In the genomic region with DNA sequence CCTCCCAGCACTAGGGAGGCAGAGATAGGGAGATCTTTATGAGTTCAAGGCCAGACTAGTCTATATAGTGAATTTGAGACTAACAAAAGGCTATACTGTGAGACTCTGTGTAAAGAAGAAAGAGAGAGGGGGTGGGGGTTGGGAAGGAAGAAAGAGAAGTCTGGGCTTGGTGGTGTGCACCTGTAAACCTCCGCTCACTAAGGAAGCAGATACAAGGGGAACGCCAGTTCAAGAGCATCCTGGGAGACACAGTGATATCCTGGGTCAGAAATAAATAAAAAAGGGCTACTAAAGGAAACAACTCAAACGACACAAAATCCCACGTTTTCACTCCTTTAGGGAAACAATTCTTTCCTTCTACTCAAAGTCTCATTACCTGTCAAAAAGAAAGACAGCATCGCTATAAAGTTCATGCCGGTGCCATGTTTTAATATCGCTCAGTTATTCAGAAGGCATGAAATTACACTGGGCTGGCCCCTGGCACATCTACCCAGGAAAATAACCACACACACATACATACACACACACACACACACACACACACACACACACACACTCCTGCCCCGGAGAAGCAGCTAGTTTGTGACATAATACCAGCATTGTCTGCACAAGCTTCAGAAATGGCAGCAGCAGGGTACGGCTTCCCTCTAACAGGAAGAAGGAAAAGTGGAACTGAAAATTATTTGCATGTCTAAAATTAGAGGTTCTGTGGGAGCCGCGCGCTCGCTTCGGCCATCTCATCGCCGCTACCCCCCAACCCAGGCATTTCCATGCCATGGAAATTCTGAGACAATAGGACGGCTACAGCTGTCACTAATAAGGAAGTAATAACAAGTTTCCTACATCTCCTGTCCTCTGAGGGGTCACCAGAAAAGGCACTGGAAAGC, we compare ENCODE assay signal across 8 mouse cellular contexts. TPM values are rescaled to one million over a fixed set of nuclear protein-coding genes. Genes with fewer than 3 reads are reported as not detected.
A peak's percentile ranks its signal among the peaks of the same experiment; 100 is the strongest.
DNase-seq lines count a peak whose midpoint lies in the region; ATAC-seq lines count a peak whose summit lies in the region.
"Had no signal": no experiment of that assay in that cellular context is flagged by ENCODE, and none has a peak within 500 bp of the region (broad histone marks: within the 10 kb centered on the region; RNA-seq: fewer than 3 reads in every experiment).

No protein-coding gene starts in this region.

- H3K36me3 ChIP-seq in midbrain, embryonic 14.5 days (ENCODE audit: control insufficient read depth, insufficient read depth, low read length): no peaks in the 10 kb centered on the region
- no peaks in the 10 kb centered on the region for H3K36me3 ChIP-seq in midbrain, embryonic 10.5 days
- H3K36me3 ChIP-seq in embryonic facial prominence, embryonic 12.5 days: no peaks in the 10 kb centered on the region
- no peaks in the 10 kb centered on the region for H3K36me3 ChIP-seq in hindbrain, embryonic 16.5 days (ENCODE audit: control insufficient read depth, insufficient read depth, low read length)
- H3K36me3 ChIP-seq: limb, embryonic 12.5 days had no signal

- H3K4me3 ChIP-seq in midbrain, embryonic 14.5 days (replicated peaks; ENCODE audit: low read depth, low read length): no peak overlapping the region
- no peak overlapping the region for H3K4me3 ChIP-seq in midbrain, embryonic 10.5 days
- no peak overlapping the region for H3K4me3 ChIP-seq in embryonic facial prominence, embryonic 12.5 days
- no peak overlapping the region for H3K4me3 ChIP-seq in hindbrain, embryonic 16.5 days (ENCODE audit: low read length)
- H3K4me3 ChIP-seq: limb, embryonic 12.5 days had no signal

- H3K4me1 ChIP-seq in midbrain, embryonic 14.5 days (ENCODE audit: control insufficient read depth, insufficient read depth, low read length): no peaks in the 10 kb centered on the region
- H3K4me1 ChIP-seq in midbrain, embryonic 10.5 days: peaks cover 9% of the 10 kb centered on the region; the same call in 1 of the 2 replicates
- H3K4me1 ChIP-seq in embryonic facial prominence, embryonic 12.5 days: peaks cover 14% of the 10 kb centered on the region; the same call in 1 of the 2 replicates
- H3K4me1 ChIP-seq in hindbrain, embryonic 16.5 days (ENCODE audit: control insufficient read depth, insufficient read depth, low read depth, low read length): peaks cover 16% of the 10 kb centered on the region

- no peaks in the 10 kb centered on the region for H3K27me3 ChIP-seq in midbrain, embryonic 14.5 days (ENCODE audit: control insufficient read depth, insufficient read depth, low read length)
- no peaks in the 10 kb centered on the region; the same call in 1 of the 2 replicates for H3K27me3 ChIP-seq in midbrain, embryonic 10.5 days (ENCODE audit: low read depth, poor library complexity, severe bottlenecking)
- H3K27me3 ChIP-seq in embryonic facial prominence, embryonic 12.5 days: no peaks in the 10 kb centered on the region
- no peaks in the 10 kb centered on the region for H3K27me3 ChIP-seq in hindbrain, embryonic 16.5 days (replicated peaks; ENCODE audit: control insufficient read depth, insufficient read depth, low read length)

- DNase-seq in midbrain, embryonic 14.5 days: no peak
- DNase-seq in midbrain, embryonic 10.5 days (ENCODE audit: low spot score): no peak
- DNase-seq in gastrocnemius, adult 8-10 months (ENCODE audit: low spot score in 2 of 2): no peak
- no peak for DNase-seq in retina, embryonic 14.5 days (ENCODE audit: low spot score)

- H3K27ac ChIP-seq in midbrain, embryonic 14.5 days (replicated peaks; ENCODE audit: low read depth, low read length): no peak overlapping the region
- no peak overlapping the region for H3K27ac ChIP-seq in midbrain, embryonic 10.5 days (replicated peaks)
- H3K27ac ChIP-seq in embryonic facial prominence, embryonic 12.5 days: no peak overlapping the region
- no peak overlapping the region for H3K27ac ChIP-seq in hindbrain, embryonic 16.5 days (ENCODE audit: low read depth, low read length)
- H3K27ac ChIP-seq: limb, embryonic 12.5 days had no signal

- no peak overlapping the region for H3K9ac ChIP-seq in midbrain, embryonic 14.5 days (replicated peaks; ENCODE audit: low read length)
- no peak overlapping the region for H3K9ac ChIP-seq in embryonic facial prominence, embryonic 12.5 days
- no peak overlapping the region for H3K9ac ChIP-seq in hindbrain, embryonic 16.5 days (ENCODE audit: low read depth, low read length)
- H3K9ac ChIP-seq: limb, embryonic 12.5 days had no signal

- no peaks in the 10 kb centered on the region for H3K9me3 ChIP-seq in midbrain, embryonic 14.5 days (ENCODE audit: control insufficient read depth, low read length)
- H3K9me3 ChIP-seq in midbrain, embryonic 10.5 days (replicated peaks): no peaks in the 10 kb centered on the region
- no peaks in the 10 kb centered on the region for H3K9me3 ChIP-seq in embryonic facial prominence, embryonic 12.5 days
- H3K9me3 ChIP-seq in hindbrain, embryonic 16.5 days (ENCODE audit: control insufficient read depth, low read length): no peaks in the 10 kb centered on the region
- H3K9me3 ChIP-seq: limb, embryonic 12.5 days had no signal

- no peak for ATAC-seq in midbrain, embryonic 14.5 days (ENCODE audit: low FRiP score, low TSS enrichment)
- no peak for ATAC-seq in embryonic facial prominence, embryonic 12.5 days (ENCODE audit: insufficient number of reproducible peaks, insufficient read depth, low FRiP score, low TSS enrichment)
- ATAC-seq in hindbrain, embryonic 16.5 days: no peak
- peak; percentile 54 for ATAC-seq in megakaryocyte progenitor cell, adult 5-6 weeks (replicated peaks; ENCODE audit: poor library complexity)

- 77% methylated on average over 17 of the region's 17 CpGs for WGBS in midbrain, embryonic 14.5 days
- WGBS in midbrain, embryonic 10.5 days: 85% methylated on average over 17 of the region's 17 CpGs
- WGBS in embryonic facial prominence, embryonic 12.5 days: 46% methylated on average over 17 of the region's 17 CpGs
- 71% methylated on average over 17 of the region's 17 CpGs for WGBS in hindbrain, embryonic 16.5 days

- H3K4me2 ChIP-seq in midbrain, embryonic 14.5 days (ENCODE audit: low read length): peak overlapping the region; percentile 8; the same call in 1 of the 2 replicates
- peak overlapping the region; percentile 36 for H3K4me2 ChIP-seq in embryonic facial prominence, embryonic 12.5 days (replicated peaks)
- peak overlapping the region; percentile 45 for H3K4me2 ChIP-seq in hindbrain, embryonic 16.5 days (ENCODE audit: low read length)
- H3K4me2 ChIP-seq: limb, embryonic 12.5 days had no signal

RNA-seq across cellular contexts. Expression of gene Ptprj, which starts 6.6 kb away (rescaled TPM):
- 7.1 and 7.2 TPM in 2 replicates for polyA plus RNA-seq in midbrain, embryonic 14.5 days (2014; fragmentation: Nextera tagmentation; extraction: Ambion mirVana)
- 2.1 and 2.2 TPM in 2 replicates for polyA plus RNA-seq in midbrain, embryonic 10.5 days (2016; fragmentation: Nextera tagmentation; extraction: Ambion mirVana)
- polyA plus RNA-seq in embryonic facial prominence, embryonic 12.5 days (2016; fragmentation: Nextera tagmentation; extraction: Ambion mirVana): 2.6 and 3.7 TPM in 2 replicates
- 6.0 and 6.8 TPM in 2 replicates for polyA plus RNA-seq in hindbrain, embryonic 16.5 days (2015; fragmentation: Nextera tagmentation; extraction: Ambion mirVana)
- 17.2 and 20.2 TPM in 2 replicates for total RNA-seq in megakaryocyte progenitor cell, adult 5-6 weeks (2015)
- total RNA-seq in megakaryocyte progenitor cell, adult 5-6 weeks (2017): 15.4 and 17.2 TPM in 2 replicates
- total RNA-seq in gastrocnemius, adult 8-10 months (2022): 1 to 10 TPM; 1.3 to 3.1 (median 2.1) TPM
